ENCODE assay signal across 28 mouse cellular contexts in the genomic region with DNA sequence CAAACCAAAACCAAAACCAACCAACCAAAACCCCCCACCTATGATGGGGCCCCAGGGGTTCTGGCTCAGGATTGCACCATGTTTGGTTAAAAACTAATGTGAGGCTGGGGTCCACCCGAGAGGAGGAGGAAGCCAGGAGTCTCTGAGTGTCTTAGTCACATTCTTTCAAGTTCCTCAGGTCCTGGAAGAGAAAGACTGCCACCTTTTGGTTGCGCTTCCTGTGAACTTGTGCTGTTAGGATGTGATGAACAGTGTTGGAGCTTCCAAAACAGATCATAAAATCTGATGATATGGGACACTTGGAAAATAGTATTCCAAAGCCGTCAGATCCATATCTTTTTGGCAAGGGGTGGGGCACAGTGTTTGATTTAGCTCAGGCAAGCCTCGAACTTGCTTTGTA. TPM values are rescaled to one million over a fixed set of nuclear protein-coding genes. Genes with fewer than 3 reads are reported as not detected.
DNase-seq lines count a peak whose midpoint lies in the region; ATAC-seq and TF ChIP-seq lines count a peak whose summit lies in the region.
"Had no signal": no experiment of that assay in that cellular context is flagged by ENCODE, and none has a peak within 500 bp of the region (broad histone marks: within the 10 kb centered on the region; RNA-seq: fewer than 3 reads in every experiment).

No protein-coding gene starts in this region.

- peak; percentile 16 for TF ChIP-seq RAD21 in MEL (IDR thresholded peaks at IDR 0.05; ENCODE audit: low read depth, low read length)

- no peak overlapping the region for H3K9ac ChIP-seq in hindbrain, postnatal 0 days (replicated peaks; ENCODE audit: low read length)
- no peak overlapping the region for H3K9ac ChIP-seq in hindbrain, embryonic 16.5 days (ENCODE audit: low read depth, low read length)
- no peak overlapping the region for H3K9ac ChIP-seq in liver, embryonic 14.5 days (replicated peaks)
- H3K9ac ChIP-seq in liver, embryonic 12.5 days = no peak overlapping the region
- no peak overlapping the region for H3K9ac ChIP-seq in MEL (ENCODE audit: control insufficient read depth, low read depth, low read length, poor library complexity, severe bottlenecking)
- H3K9ac ChIP-seq: heart, embryonic 15.5 days; hindbrain, embryonic 13.5 days; kidney, embryonic 15.5 days; limb, embryonic 12.5 days; liver, embryonic 13.5 days; midbrain, embryonic 13.5 days; neural tube, embryonic 12.5 days had no signal

- 91% methylated on average over 4 of the region's 4 CpGs for WGBS in hindbrain, postnatal 0 days
- WGBS in hindbrain, embryonic 16.5 days = 87% methylated on average over 4 of the region's 4 CpGs
- 55% methylated on average over 4 of the region's 4 CpGs for WGBS in liver, embryonic 14.5 days (ENCODE audit: insufficient replicate concordance)
- WGBS in liver, embryonic 12.5 days (ENCODE audit: insufficient replicate concordance) = 59% methylated on average over 4 of the region's 4 CpGs
- 86% methylated on average over 4 of the region's 4 CpGs for WGBS in thymus, adult 2 months

- ATAC-seq in hindbrain, postnatal 0 days = no peak
- no peak for ATAC-seq in hindbrain, embryonic 16.5 days
- ATAC-seq in liver, embryonic 14.5 days (ENCODE audit: insufficient read depth) = no peak
- ATAC-seq in liver, embryonic 12.5 days = no peak
- ATAC-seq in CD4-positive, CD25-positive, alpha-beta regulatory T cell, adult 4 months = no peak
- ATAC-seq: forebrain, embryonic 14.5 days; midbrain, embryonic 13.5 days had no signal

- no peak overlapping the region for H3K27ac ChIP-seq in hindbrain, postnatal 0 days
- no peak overlapping the region for H3K27ac ChIP-seq in hindbrain, embryonic 16.5 days (ENCODE audit: low read depth, low read length)
- no peak overlapping the region for H3K27ac ChIP-seq in liver, embryonic 14.5 days
- H3K27ac ChIP-seq in liver, embryonic 12.5 days = no peak overlapping the region
- no peak overlapping the region for H3K27ac ChIP-seq in MEL (ENCODE audit: control insufficient read depth, low read depth, low read length)
- H3K27ac ChIP-seq in thymus, adult 2 months (ENCODE audit: control insufficient read depth, insufficient read depth, low read length) = no peak overlapping the region
- H3K27ac ChIP-seq: heart, embryonic 15.5 days; hindbrain, embryonic 13.5 days; kidney, embryonic 15.5 days; limb, embryonic 12.5 days; liver, embryonic 13.5 days; midbrain, embryonic 13.5 days; neural tube, embryonic 12.5 days had no signal

- TF ChIP-seq POLR2A in MEL (IDR thresholded peaks at IDR 0.05; ENCODE audit: control insufficient read depth in 1 of 2, insufficient read depth in 1 of 2, low read depth in 1 of 2, low read length in 2 of 2, poor library complexity in 1 of 2) = no peak
- TF ChIP-seq POLR2A in thymus, adult 2 months (IDR thresholded peaks at IDR 0.05; ENCODE audit: control insufficient read depth, extremely low read depth, insufficient read depth, low read length, poor library complexity) = no peak

- no peak overlapping the region for H3K4me2 ChIP-seq in hindbrain, postnatal 0 days (ENCODE audit: low read depth, low read length)
- no peak overlapping the region for H3K4me2 ChIP-seq in hindbrain, embryonic 16.5 days (ENCODE audit: low read length)
- H3K4me2 ChIP-seq in liver, embryonic 14.5 days (ENCODE audit: low read depth) = no peak overlapping the region
- H3K4me2 ChIP-seq in liver, embryonic 12.5 days = no peak overlapping the region
- H3K4me2 ChIP-seq: heart, embryonic 15.5 days; hindbrain, embryonic 13.5 days; kidney, embryonic 15.5 days; limb, embryonic 12.5 days; liver, embryonic 13.5 days; midbrain, embryonic 13.5 days; neural tube, embryonic 12.5 days had no signal

- no peaks in the 10 kb centered on the region for H3K79me2 ChIP-seq in MEL (ENCODE audit: control insufficient read depth, insufficient read depth, low read length, poor library complexity)

- no peaks in the 10 kb centered on the region for H3K9me3 ChIP-seq in hindbrain, postnatal 0 days (ENCODE audit: low read length)
- no peaks in the 10 kb centered on the region for H3K9me3 ChIP-seq in hindbrain, embryonic 16.5 days (ENCODE audit: control insufficient read depth, low read length)
- H3K9me3 ChIP-seq in liver, embryonic 14.5 days (ENCODE audit: control insufficient read depth, low read length) = no peaks in the 10 kb centered on the region
- no peaks in the 10 kb centered on the region for H3K9me3 ChIP-seq in liver, embryonic 12.5 days (replicated peaks)
- H3K9me3 ChIP-seq in MEL (replicated peaks; ENCODE audit: insufficient read depth, low read length) = no peaks in the 10 kb centered on the region
- H3K9me3 ChIP-seq: heart, embryonic 15.5 days; hindbrain, embryonic 13.5 days; kidney, embryonic 15.5 days; limb, embryonic 12.5 days; liver, embryonic 13.5 days; megakaryocyte, embryonic 14.5 days; midbrain, embryonic 13.5 days; neural tube, embryonic 12.5 days had no signal

- no peaks in the 10 kb centered on the region for H3K27me3 ChIP-seq in hindbrain, postnatal 0 days (ENCODE audit: insufficient read depth, low read length)
- no peaks in the 10 kb centered on the region for H3K27me3 ChIP-seq in hindbrain, embryonic 16.5 days (replicated peaks; ENCODE audit: control insufficient read depth, insufficient read depth, low read length)
- no peaks in the 10 kb centered on the region for H3K27me3 ChIP-seq in liver, embryonic 14.5 days (ENCODE audit: control insufficient read depth, insufficient read depth, low read length)
- no peaks in the 10 kb centered on the region for H3K27me3 ChIP-seq in liver, embryonic 12.5 days (replicated peaks)
- no peaks in the 10 kb centered on the region for H3K27me3 ChIP-seq in MEL (ENCODE audit: control insufficient read depth in 1 of 2, insufficient read depth in 2 of 2, low read length in 2 of 2)
- no peaks in the 10 kb centered on the region for H3K27me3 ChIP-seq in thymus, adult 2 months (ENCODE audit: control insufficient read depth, insufficient read depth, low read length)
- H3K27me3 ChIP-seq: heart, embryonic 15.5 days; hindbrain, embryonic 13.5 days; kidney, embryonic 15.5 days; limb, embryonic 12.5 days; liver, embryonic 13.5 days; midbrain, embryonic 13.5 days; neural tube, embryonic 12.5 days had no signal

- no peak for TF ChIP-seq EP300 in liver, embryonic 14.5 days (IDR thresholded peaks at IDR 0.05; ENCODE audit: low read depth)
- TF ChIP-seq EP300 in MEL (IDR thresholded peaks at IDR 0.05; ENCODE audit: low read depth in 1 of 2, low read length in 2 of 2) = no peak

- DNase-seq in hindbrain, postnatal 0 days (ENCODE audit: low spot score) = no peak
- DNase-seq in liver, embryonic 14.5 days (ENCODE audit: low read depth in 3 of 3, low spot score in 3 of 3) = no peak
- peak; percentile 42 for DNase-seq in 3T3-L1 (ENCODE audit: low read depth, low spot score)
- no peak for DNase-seq in MEL (ENCODE audit: low read depth, low spot score)
- no peak for DNase-seq in thymus, adult 2 months
- DNase-seq: adrenal gland, postnatal 10 days; B cell, adult 2 months; cerebellum, adult 8-10 months; heart, postnatal 36 days; liver, embryonic 13.5 days; lung, postnatal 10 days; right cerebral cortex, postnatal 25 days; thymus, postnatal 4 days had no signal

- 0 out of 2 replicates have a peak, but pooled peaks have one; percentile 19 for TF ChIP-seq CTCF in hindbrain, postnatal 0 days (IDR thresholded peaks at IDR 0.05; ENCODE audit: low read depth)
- TF ChIP-seq CTCF in liver, embryonic 14.5 days (IDR thresholded peaks at IDR 0.05; ENCODE audit: low read depth) = 0 out of 2 replicates have a peak, but pooled peaks have one; percentile 4
- peak in 2 of 3 experiments; percentile 7 to 43; a peak in 2 of 6 replicates for TF ChIP-seq CTCF in MEL (IDR thresholded peaks at IDR 0.05 in 2 of 3, conservative IDR thresholded peaks at IDR 0.05 in 1 of 3; ENCODE audit: control insufficient read depth in 1 of 3, insufficient read depth in 1 of 3, low read depth in 2 of 3, low read length in 3 of 3, poor library complexity in 1 of 3, severe bottlenecking in 1 of 3)
- TF ChIP-seq CTCF in thymus, adult 2 months (IDR thresholded peaks at IDR 0.05; ENCODE audit: borderline replicate concordance, control insufficient read depth, extremely low read depth, insufficient read depth, low read length, poor library complexity) = no peak

- no peaks in the 10 kb centered on the region for H3K36me3 ChIP-seq in hindbrain, postnatal 0 days (ENCODE audit: insufficient read depth, low read length)
- no peaks in the 10 kb centered on the region for H3K36me3 ChIP-seq in hindbrain, embryonic 16.5 days (ENCODE audit: control insufficient read depth, insufficient read depth, low read length)
- no peaks in the 10 kb centered on the region for H3K36me3 ChIP-seq in liver, embryonic 14.5 days (replicated peaks; ENCODE audit: control insufficient read depth, insufficient read depth, low read depth)
- H3K36me3 ChIP-seq in liver, embryonic 12.5 days = no peaks in the 10 kb centered on the region
- H3K36me3 ChIP-seq in MEL (ENCODE audit: control insufficient read depth in 1 of 2, insufficient read depth in 2 of 2, low read length in 2 of 2) = no peaks in the 10 kb centered on the region
- no peaks in the 10 kb centered on the region for H3K36me3 ChIP-seq in thymus, adult 2 months (ENCODE audit: control insufficient read depth, insufficient read depth, low read length)
- H3K36me3 ChIP-seq: heart, embryonic 15.5 days; hindbrain, embryonic 13.5 days; kidney, embryonic 15.5 days; liver, embryonic 13.5 days; midbrain, embryonic 13.5 days; neural tube, embryonic 12.5 days had no signal

- H3K4me3 ChIP-seq in hindbrain, postnatal 0 days (ENCODE audit: low read length) = no peak overlapping the region
- no peak overlapping the region for H3K4me3 ChIP-seq in hindbrain, embryonic 16.5 days (ENCODE audit: low read length)
- H3K4me3 ChIP-seq in liver, embryonic 14.5 days (ENCODE audit: insufficient read depth in 1 of 2, low read depth in 2 of 2, low read length in 2 of 2) = no peak overlapping the region
- no peak overlapping the region for H3K4me3 ChIP-seq in liver, embryonic 12.5 days
- H3K4me3 ChIP-seq in MEL (ENCODE audit: control insufficient read depth in 1 of 2, insufficient read depth in 1 of 2, low read depth in 2 of 2, low read length in 2 of 2) = no peak overlapping the region
- no peak overlapping the region for H3K4me3 ChIP-seq in thymus, adult 2 months (ENCODE audit: control insufficient read depth, insufficient read depth, low read length)
- H3K4me3 ChIP-seq: heart, embryonic 15.5 days; hindbrain, embryonic 13.5 days; kidney, embryonic 15.5 days; limb, embryonic 12.5 days; liver, embryonic 13.5 days; megakaryocyte, embryonic 14.5 days; midbrain, embryonic 13.5 days; neural tube, embryonic 12.5 days had no signal

- H3K4me1 ChIP-seq in hindbrain, postnatal 0 days (ENCODE audit: insufficient read depth, low read length) = no peaks in the 10 kb centered on the region
- no peaks in the 10 kb centered on the region for H3K4me1 ChIP-seq in hindbrain, embryonic 16.5 days (ENCODE audit: control insufficient read depth, insufficient read depth, low read depth, low read length)
- peaks cover 0 to 4% of the 10 kb centered on the region in 2 experiments; a peak in 1 of 4 replicates for H3K4me1 ChIP-seq in liver, embryonic 14.5 days (replicated peaks; ENCODE audit: control insufficient read depth in 2 of 2, insufficient read depth in 2 of 2, low read length in 1 of 2)
- H3K4me1 ChIP-seq in liver, embryonic 12.5 days = no peaks in the 10 kb centered on the region
- H3K4me1 ChIP-seq in MEL (ENCODE audit: control insufficient read depth in 1 of 2, insufficient read depth in 2 of 2, low read length in 2 of 2) = 0 out of 4 replicates have a peak, but pooled peaks cover 0 to 2% of the 10 kb centered on the region in 2 experiments
- no peaks in the 10 kb centered on the region for H3K4me1 ChIP-seq in thymus, adult 2 months (replicated peaks; ENCODE audit: control insufficient read depth, insufficient read depth, low read length)
- H3K4me1 ChIP-seq: heart, embryonic 15.5 days; hindbrain, embryonic 13.5 days; kidney, embryonic 15.5 days; limb, embryonic 12.5 days; megakaryocyte, embryonic 14.5 days; midbrain, embryonic 13.5 days; neural tube, embryonic 12.5 days had no signal

RNA-seq across cellular contexts. Expression of gene Cldn20, which starts 31.4 kb away (rescaled TPM):
- total RNA-seq in hindbrain, postnatal 0 days (2014; rRNA removed) = 0.37 and 8.1 TPM in 2 replicates
- polyA plus RNA-seq in hindbrain, postnatal 0 days (2015; fragmentation: Nextera tagmentation; extraction: Ambion mirVana) = 0.29 and 0.46 TPM in 2 replicates
- 0.42 TPM in 1 of 2 replicates, not detected in the other for polyA plus RNA-seq in hindbrain, embryonic 16.5 days (2015; fragmentation: Nextera tagmentation; extraction: Ambion mirVana)
- polyA plus RNA-seq in liver, embryonic 14.5 days (2012; rRNA removed) = 0.09 and 0.13 TPM in 2 replicates
- polyA plus RNA-seq in liver, embryonic 14.5 days (2014; fragmentation: Nextera tagmentation; extraction: Ambion mirVana) = 0.61 TPM in 1 of 2 replicates, not detected in the other
- not detected in 2 replicates for polyA plus RNA-seq in liver, embryonic 12.5 days (2016; fragmentation: Nextera tagmentation; extraction: Ambion mirVana)
- 0.31 TPM in 1 of 2 replicates, not detected in the other for total RNA-seq in MEL (2012; rRNA removed)
- under 1 TPM in 1 of 2 experiments, not detected in 1; 0.52 TPM for polyA plus RNA-seq in MEL (2012; ENCODE audit: insufficient read depth in 1 of 2, insufficient read length in 2 of 2, low read depth in 1 of 2, low replicate concordance in 2 of 2, missing spikeins in 1 of 2)
- polyA plus RNA-seq in CD4-positive, CD25-positive, alpha-beta regulatory T cell, adult 4 months (2017; shearing (Covaris generic)) = not detected
- polyA plus RNA-seq in thymus, adult 2 months (2012; rRNA removed) = not detected in 2 replicates
- total RNA-seq: adrenal gland, postnatal 10 days; gastrocnemius, adult 8-10 months; heart, postnatal 36 days; layer of hippocampus, postnatal 25 days had no signal
- polyA plus RNA-seq: intestine, embryonic 14.5 days; limb, embryonic 12.5 days; liver, embryonic 13.5 days; midbrain, embryonic 13.5 days; neural tube, embryonic 12.5 days; spleen, adult 2 months had no signal

RNA-seq across cellular contexts. Expression of gene Tfb1m, which starts 56.6 kb away (rescaled TPM):
- 10.9 and 18.5 TPM in 2 replicates for total RNA-seq in hindbrain, postnatal 0 days (2014; rRNA removed)
- polyA plus RNA-seq in hindbrain, postnatal 0 days (2015; fragmentation: Nextera tagmentation; extraction: Ambion mirVana) = 7.9 and 9.2 TPM in 2 replicates
- polyA plus RNA-seq in hindbrain, embryonic 16.5 days (2015; fragmentation: Nextera tagmentation; extraction: Ambion mirVana) = 12.5 and 13.3 TPM in 2 replicates
- polyA plus RNA-seq in liver, embryonic 14.5 days (2012; rRNA removed) = 6.7 and 9.8 TPM in 2 replicates
- polyA plus RNA-seq in liver, embryonic 14.5 days (2014; fragmentation: Nextera tagmentation; extraction: Ambion mirVana) = 12.9 and 13.4 TPM in 2 replicates
- polyA plus RNA-seq in liver, embryonic 12.5 days (2016; fragmentation: Nextera tagmentation; extraction: Ambion mirVana) = 14.3 and 15.4 TPM in 2 replicates
- 9.2 and 9.7 TPM in 2 replicates for total RNA-seq in MEL (2012; rRNA removed)
- polyA plus RNA-seq in MEL (2012; ENCODE audit: insufficient read depth in 1 of 2, insufficient read length in 2 of 2, low read depth in 1 of 2, low replicate concordance in 2 of 2, missing spikeins in 1 of 2) = 10 to 100 TPM in 1 of 2 experiments, not detected in 1; 13.6 TPM
- polyA plus RNA-seq in CD4-positive, CD25-positive, alpha-beta regulatory T cell, adult 4 months (2017; shearing (Covaris generic)) = 1 to 10 TPM; 9.7 to 10.0 TPM
- polyA plus RNA-seq in thymus, adult 2 months (2012; rRNA removed) = 2.5 and 2.6 TPM in 2 replicates
